Mouse (Mus musculus) bone marrow, adult 2 months (tissue): ENCODE results near the gene Paf1. TPM values are rescaled to one million over a fixed set of nuclear protein-coding genes. Genes with fewer than 3 reads are reported as not detected.
A peak's percentile ranks its signal among the peaks of the same experiment; 100 is the strongest.

Experiments used
- H3K27ac ChIP-seq: fragments of 200-500 bp; 2 replicates; pipeline ENCODE4 v1.5.1; 2012; ENCODE audit warnings: low read depth, mild to moderate bottlenecking, control low read depth, inconsistent platforms, low read length; ENCODE audit not compliant: control insufficient read depth, poor library complexity, insufficient read depth
- H3K4me1 ChIP-seq: fragments of 200-500 bp; 2 replicates; pipeline ENCODE4 v1.6.1; 2011; ENCODE audit warnings: low read length; ENCODE audit not compliant: control insufficient read depth, insufficient read depth
- H3K4me3 ChIP-seq: fragments of 200-500 bp; replicated peaks from 2 replicates; pipeline ENCODE3; 2011; ENCODE audit warnings: mild to moderate bottlenecking, low read depth, low read length, control low read depth; ENCODE audit not compliant: control insufficient read depth
- CTCF ChIP-seq: fragments of 200-500 bp; IDR thresholded peaks from 2 replicates; pipeline ENCODE4 v1.5.1; 2011; ENCODE audit warnings: low read length, control low read depth; ENCODE audit not compliant: control insufficient read depth, insufficient read depth
- POLR2A ChIP-seq: fragments of 200-500 bp; IDR thresholded peaks from 2 replicates; pipeline ENCODE4 v1.6.1; 2011; ENCODE audit warnings: low read depth, mild to moderate bottlenecking, control low read depth, low read length, borderline replicate concordance; ENCODE audit not compliant: control insufficient read depth
- WGBS: fragments of 180-500 bp; shearing (Covaris S2); methylation state at CpG from one replicate; pipeline ENCODE4 v1.1.7; 2018; 5-methylcytosine and 5-hydroxymethylcytosine counted together
- polyA plus RNA-seq: library from polyadenylated mRNA; stranded (reverse); fragments of >200 nt; gene quantifications from 2 replicates; pipeline ENCODE4 v1.2.4, GENCODE M21; 2011; ENCODE audit warnings: low replicate concordance; ENCODE audit not compliant: missing spikeins, insufficient read depth, insufficient read length

Gene Paf1
- polyA plus RNA-seq, 1 experiment, result 209 TPM

DNA sequence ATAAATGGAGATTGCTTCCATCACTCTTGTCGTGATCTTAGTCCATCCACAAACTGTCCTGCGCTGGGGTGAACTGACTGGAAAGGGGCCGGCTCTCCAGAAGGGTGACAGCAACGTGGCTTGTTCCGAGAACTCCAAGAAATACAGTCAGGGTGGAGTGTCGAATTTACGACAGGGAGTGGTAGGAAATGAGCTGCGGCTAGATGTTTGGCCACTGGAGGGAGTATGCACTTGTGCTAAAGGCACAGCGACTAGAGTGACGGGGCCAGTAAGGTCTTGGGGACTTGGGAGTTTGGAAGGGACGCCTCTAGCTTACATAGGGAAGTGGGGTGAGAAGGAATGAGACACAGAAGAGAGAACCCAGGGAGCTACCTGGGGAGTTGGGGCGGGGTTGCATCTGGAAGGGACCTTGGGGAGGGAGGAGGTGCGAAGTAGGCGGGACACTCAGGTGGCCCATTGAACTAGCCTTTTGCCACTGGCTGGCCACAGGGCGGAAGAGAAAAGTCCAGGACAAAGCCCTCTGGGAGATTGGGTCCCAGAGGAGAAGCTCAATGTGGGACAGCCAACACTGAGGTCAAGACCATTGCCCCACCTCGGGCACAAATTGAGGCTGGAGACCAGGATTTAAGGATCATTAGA lies 44.3 kb downstream of the Paf1 start, which contains the start of gene Gmfg:
Gmfg (plus strand) TSS at position 516 of the 639 bp plus-strand sequence.
- Histone ChIP-seq H3K27ac (peak within 1 kb of the TSS; percentile 76), H3K4me3 (peak within 1 kb of the TSS; percentile 78), H3K4me1 (peaks cover 3% of the 10 kb centered on the region; the same call in 1 of the 2 replicates)
- no peak for TF ChIP-seq POLR2A
- peak; percentile 91 for TF ChIP-seq CTCF
- 8% methylated on average over 16 of the region's 16 CpGs for WGBS

- Histone ChIP-seq H3K4me3 (no peak overlapping the region), H3K27ac (no peak overlapping the region), H3K4me1 (peaks cover 2% of the 10 kb centered on the region; the same call in 1 of the 2 replicates)
- TF ChIP-seq POLR2A (no peak), CTCF (no peak)
Observed at GRCm38 (mm10) chr7:28437964-28438363, 45.2 kb downstream of the Paf1 start.

GRCm38 (mm10) chr7:28438771-28439170 lies 46.0 kb downstream of the Paf1 start:
- no peak for TF ChIP-seq CTCF
- no peak for TF ChIP-seq POLR2A
- 68% methylated on average over 2 of the region's 2 CpGs for WGBS
- Histone ChIP-seq H3K27ac (no peak overlapping the region), H3K4me1 (peaks cover 2% of the 10 kb centered on the region; the same call in 1 of the 2 replicates), H3K4me3 (no peak overlapping the region)

DNA sequence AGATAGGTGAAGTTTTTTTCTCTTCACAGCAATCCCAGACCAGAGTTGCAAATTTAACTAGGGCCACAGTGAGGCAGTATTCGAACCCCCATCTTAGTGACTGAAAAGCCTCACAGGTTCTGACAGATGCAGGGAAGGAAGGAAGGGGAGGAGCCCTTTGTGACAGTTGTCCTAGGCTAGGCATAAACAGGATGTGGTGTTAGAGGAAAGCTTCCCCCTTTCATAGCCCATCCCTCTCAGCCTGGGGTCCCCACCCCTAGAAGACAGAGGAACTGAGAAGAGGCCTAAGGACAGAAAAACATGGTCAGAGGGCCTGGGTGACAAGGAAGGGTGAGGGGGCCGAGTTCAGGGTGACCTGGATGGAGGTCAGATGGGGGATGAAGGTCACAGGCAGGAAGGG lies 48.0 kb downstream of the Paf1 start:
- WGBS, result 4% methylated on average over 2 of the region's 2 CpGs
- TF ChIP-seq POLR2A (peak; percentile 58; the same call in 1 of the 2 replicates), CTCF (no peak)
- Histone ChIP-seq H3K4me1 (peaks cover 6% of the 10 kb centered on the region; the same call in 1 of the 2 replicates), H3K4me3 (peak overlapping the region; percentile 79), H3K27ac (peak overlapping the region; percentile 98)

DNA sequence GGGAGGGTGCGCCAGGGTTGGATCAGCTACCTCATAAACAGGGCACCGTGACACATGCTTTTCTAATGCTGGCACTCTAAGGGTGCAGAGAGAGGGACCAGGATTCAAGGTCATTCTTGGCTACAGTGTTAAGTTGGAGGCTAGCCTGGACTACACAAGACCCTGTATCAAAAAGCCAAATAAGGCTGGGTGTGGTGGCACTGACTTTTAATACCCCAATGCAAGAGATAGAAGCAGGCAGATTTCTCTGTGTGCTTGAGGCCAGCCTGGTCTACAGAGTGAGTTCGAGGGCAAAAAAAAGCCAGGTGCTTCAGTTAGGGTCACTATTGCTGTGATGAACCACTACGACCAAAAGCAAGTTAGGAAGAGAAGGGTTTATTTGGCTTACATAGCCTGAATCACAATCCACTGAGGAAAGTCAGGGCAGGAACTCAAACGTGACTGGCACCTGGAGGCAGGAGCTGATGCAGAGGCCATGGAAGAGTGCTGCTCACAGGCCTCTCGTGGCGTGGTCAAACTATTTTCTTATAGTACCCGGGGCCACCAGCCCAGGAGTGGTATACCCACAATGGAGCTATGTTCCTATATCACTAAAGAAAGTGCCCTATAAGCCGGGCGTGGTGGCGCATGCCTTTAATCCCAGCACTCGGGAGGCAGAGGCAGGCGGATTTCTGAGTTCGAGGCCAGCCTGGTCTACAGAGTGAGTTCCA lies 49.2 kb downstream of the Paf1 start:
- H3K27ac ChIP-seq, result peak overlapping the region; percentile 83
- TF ChIP-seq CTCF (no peak), POLR2A (no peak)
- peaks cover 6% of the 10 kb centered on the region; the same call in 1 of the 2 replicates for H3K4me1 ChIP-seq
- H3K4me3 ChIP-seq, result peak overlapping the region; percentile 79
- WGBS, result 14% methylated on average over 14 of the region's 14 CpGs

- 2% methylated on average over 4 of the region's 4 CpGs for WGBS
Observed at GRCm38 (mm10) chr7:28442688-28443087, 49.9 kb downstream of the Paf1 start.

DNA sequence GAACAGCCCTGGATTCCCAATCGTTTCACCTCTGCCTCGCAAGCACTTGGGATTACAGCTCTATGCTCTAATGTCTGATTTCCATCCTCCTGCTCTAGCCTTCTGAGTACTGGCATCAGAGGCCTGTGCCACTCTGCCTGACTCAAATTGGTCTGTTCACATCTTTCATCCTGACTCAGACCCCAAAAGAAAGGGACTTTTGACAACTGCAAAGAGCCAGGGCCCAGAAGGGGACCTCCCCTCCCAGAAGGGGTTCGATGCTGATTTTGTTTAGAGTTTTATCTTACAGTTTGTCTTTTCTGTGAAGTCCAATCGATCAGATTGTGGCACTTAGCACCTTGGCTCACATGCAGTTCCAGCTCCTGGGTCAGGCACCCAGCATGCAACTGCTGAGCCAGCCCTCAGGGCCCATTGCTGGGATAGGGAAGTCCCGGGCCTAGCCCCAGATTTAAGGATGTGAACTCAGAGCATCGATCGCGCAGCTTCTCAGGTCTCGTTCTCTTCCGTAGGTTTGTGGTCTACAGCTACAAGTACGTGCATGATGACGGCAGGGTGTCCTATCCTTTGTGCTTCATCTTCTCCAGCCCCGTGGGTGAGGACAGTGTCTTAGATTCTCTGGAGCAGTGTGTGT lies 51.7 kb downstream of the Paf1 start:
- Histone ChIP-seq H3K4me1 (peaks cover 6% of the 10 kb centered on the region; the same call in 1 of the 2 replicates), H3K27ac (peak overlapping the region; percentile 19; the same call in 1 of the 2 replicates), H3K4me3 (no peak overlapping the region)
- 41% methylated on average over 13 of the region's 13 CpGs for WGBS
- TF ChIP-seq POLR2A, result no peak
- no peak for TF ChIP-seq CTCF

More at GRCm38 (mm10) chr7:28442688-28443087, 49.9 kb downstream of the Paf1 start:
- Histone ChIP-seq H3K4me3 (peak overlapping the region; percentile 38), H3K27ac (peak overlapping the region; percentile 53; the same call in 1 of the 2 replicates), H3K4me1 (peaks cover 6% of the 10 kb centered on the region; the same call in 1 of the 2 replicates)
- TF ChIP-seq POLR2A (no peak), CTCF (no peak)

DNA sequence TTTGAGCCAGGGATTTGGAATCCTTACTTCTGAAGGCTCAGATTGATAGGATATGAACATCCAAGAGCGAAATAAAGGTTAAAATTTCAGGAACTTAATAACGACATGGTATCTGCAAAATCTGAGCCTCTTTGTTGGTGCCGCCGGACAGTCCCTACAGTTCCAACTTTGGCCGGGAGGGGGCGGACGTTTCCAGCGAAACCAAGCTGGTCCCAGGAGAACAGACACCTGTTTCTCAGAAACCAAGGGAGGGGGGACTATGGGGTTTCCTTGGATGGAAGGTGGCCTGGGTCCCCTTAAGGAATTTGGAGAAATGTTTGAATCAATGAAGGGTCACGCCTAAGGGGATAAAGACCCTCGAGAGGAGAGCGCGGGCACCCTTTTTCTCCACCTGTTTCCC lies 53.7 kb downstream of the Paf1 start:
- Histone ChIP-seq H3K4me1 (peaks cover 6% of the 10 kb centered on the region; the same call in 1 of the 2 replicates), H3K4me3 (no peak overlapping the region), H3K27ac (no peak overlapping the region)
- TF ChIP-seq CTCF (peak; percentile 79), POLR2A (no peak)
- WGBS, result 24% methylated on average over 12 of the region's 12 CpGs
